Mouse (Mus musculus) heart, adult 18-20 months (tissue): ENCODE results near the gene Gas6. TPM values are rescaled to one million over a fixed set of nuclear protein-coding genes. Genes with fewer than 3 reads are reported as not detected.

ENCODE experiments used
- total RNA-seq, 2 experiments: library from RNA; stranded (reverse); gene quantifications; 2 replicates each; pipeline ENCODE4 v1.2.3; 2021

Gene Gas6
- total RNA-seq, 2 experiments from 2014 or later: 115 to 123 TPM

Other genes with a start within 250 kb of the Gas6 start
- gene Adprhl1, start 240.3 kb downstream of the Gas6 start, total RNA-seq: 100 to 1,000 TPM; 577 to 637 TPM
- 10 to 100 TPM; 64.4 to 68.7 TPM for gene Dcun1d2, start 206.4 kb downstream of the Gas6 start, total RNA-seq
- gene Tmco3, start 206.3 kb downstream of the Gas6 start, total RNA-seq: 10 to 100 TPM; 27.4 to 28.2 TPM
- 10 to 100 TPM; 35.2 to 38.1 TPM for gene Tfdp1, start 155.7 kb downstream of the Gas6 start, total RNA-seq
- under 1 TPM in 1 of 2 experiments, not detected in 1; 0.44 TPM for gene Atp4b, start 97.7 kb downstream of the Gas6 start, total RNA-seq
- gene Grk1, start 89.4 kb downstream of the Gas6 start, total RNA-seq: not detected
- gene Tmem255b, start 59.3 kb downstream of the Gas6 start, total RNA-seq: 1 to 10 TPM; 5.4 to 6.7 TPM
- not detected for gene 1700029H14Rik, start 68.0 kb upstream of the Gas6 start, total RNA-seq
- 10 to 100 TPM; 11.2 to 14.0 TPM for gene Rasa3, start 183.1 kb upstream of the Gas6 start, total RNA-seq
- gene Cfap97d2, start 211.4 kb upstream of the Gas6 start, total RNA-seq: under 1 TPM in 1 of 2 experiments, not detected in 1; 0.26 TPM